Mouse (Mus musculus) forebrain, embryonic 11.5 days (tissue): ENCODE data around the gene Mag. TPM values are rescaled to one million over a fixed set of nuclear protein-coding genes. Genes with fewer than 3 reads are reported as not detected.
A peak's percentile ranks its signal among the peaks of the same experiment; 100 is the strongest.
"Not testable (repeated sequence)": the region's sequence is repeated elsewhere in the genome, so short reads cannot be mapped to it uniquely, and the experiment has no call there.

Experiments
- ATAC-seq: fragments of 200-750 bp; cut with Nextera tagmentation; replicated peaks from 2 replicates; pipeline ENCODE4 v1.8.0; 2017; ENCODE audit warnings: moderate TSS enrichment; ENCODE audit not compliant: low FRiP score
- DNase-seq: peaks from one replicate; pipeline ENCODE4 v3.0.0-alpha.2; 2017; ENCODE audit warnings: low spot score
- H3K27ac ChIP-seq: fragments of 300-500 bp; sonication (generic); 2 replicates; pipeline ENCODE4 v1.5.1; 2014; ENCODE audit warnings: low read depth, low read length
- H3K27me3 ChIP-seq: fragments of 300-500 bp; sonication (generic); 2 replicates; pipeline ENCODE4 v1.6.1; 2014; ENCODE audit warnings: mild to moderate bottlenecking, low read length, mixed read lengths; ENCODE audit not compliant: control insufficient read depth, insufficient read depth
- H3K36me3 ChIP-seq: fragments of 300-500 bp; sonication (generic); 2 replicates; pipeline ENCODE4 v1.6.1; 2014; ENCODE audit warnings: mild to moderate bottlenecking, low read length, moderate library complexity, mixed read lengths; ENCODE audit not compliant: control insufficient read depth, insufficient read depth
- H3K4me1 ChIP-seq: fragments of 300-500 bp; sonication (generic); replicated peaks from 2 replicates; pipeline ENCODE4 v1.6.1; 2014; ENCODE audit warnings: low read length, mixed read lengths; ENCODE audit not compliant: control insufficient read depth, insufficient read depth
- H3K4me2 ChIP-seq: fragments of 300-500 bp; sonication (generic); 2 replicates; pipeline ENCODE4 v1.6.1; 2014; ENCODE audit warnings: low read depth, mild to moderate bottlenecking, low read length, moderate library complexity, mixed read lengths; ENCODE audit not compliant: severe bottlenecking
- H3K4me3 ChIP-seq: fragments of 300-500 bp; sonication (generic); 2 replicates; pipeline ENCODE4 v1.5.1; 2014; ENCODE audit warnings: low read depth, low read length
- H3K9ac ChIP-seq: fragments of 300-500 bp; sonication (generic); 2 replicates; pipeline ENCODE4 v1.6.1; 2014; ENCODE audit warnings: low read length
- H3K9me3 ChIP-seq: fragments of 300-500 bp; sonication (generic); 2 replicates; pipeline ENCODE4 v1.6.1; 2016; ENCODE audit warnings: low read length, mixed read lengths; ENCODE audit not compliant: control insufficient read depth
- WGBS: fragments of 180-500 bp; shearing (Covaris S2); extraction: QIAGEN DNeasy Blood & Tissue Kit; methylation state at CpG from one replicate; pipeline ENCODE4 v1.1.7; 2014; 5-methylcytosine and 5-hydroxymethylcytosine counted together
- polyA plus RNA-seq: library from polyadenylated mRNA; unstranded; fragments of >200 nt; fragmentation: Nextera tagmentation; extraction: Ambion mirVana; gene quantifications from 2 replicates; pipeline ENCODE4 v1.2.1, GENCODE M21; 2014

The Mag gene
- polyA plus RNA-seq, 1 experiment from 2014 or later: 0.20 TPM

DNA sequence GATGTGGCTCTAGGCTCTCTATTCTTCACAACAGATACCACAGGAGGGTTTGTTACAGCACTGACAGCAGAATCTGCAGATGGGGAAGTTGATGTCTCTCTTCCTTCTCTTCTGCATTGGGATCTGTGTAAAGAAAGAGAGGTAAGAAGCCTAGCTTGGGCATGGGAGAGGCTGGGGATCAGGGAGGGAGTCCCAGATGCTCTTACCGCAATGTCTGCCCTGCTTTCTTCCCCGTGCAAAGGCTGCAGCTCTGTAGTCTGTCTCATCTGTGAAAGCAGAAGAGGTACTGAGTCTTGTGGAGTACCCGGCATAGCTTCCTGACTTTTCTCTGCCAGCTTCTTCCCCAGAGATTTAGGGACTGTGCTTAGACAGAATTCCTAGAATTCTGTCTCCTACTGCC is 7.8 kb upstream of the Mag start:
- H3K27me3 ChIP-seq, H3K36me3 ChIP-seq, DNase-seq, H3K9me3 ChIP-seq, ATAC-seq, H3K4me2 ChIP-seq, H3K4me3 ChIP-seq, H3K4me1 ChIP-seq, H3K27ac ChIP-seq, H3K9ac ChIP-seq: not testable (repeated sequence)
- WGBS: 62% methylated on average over 3 of the region's 3 CpGs

DNA sequence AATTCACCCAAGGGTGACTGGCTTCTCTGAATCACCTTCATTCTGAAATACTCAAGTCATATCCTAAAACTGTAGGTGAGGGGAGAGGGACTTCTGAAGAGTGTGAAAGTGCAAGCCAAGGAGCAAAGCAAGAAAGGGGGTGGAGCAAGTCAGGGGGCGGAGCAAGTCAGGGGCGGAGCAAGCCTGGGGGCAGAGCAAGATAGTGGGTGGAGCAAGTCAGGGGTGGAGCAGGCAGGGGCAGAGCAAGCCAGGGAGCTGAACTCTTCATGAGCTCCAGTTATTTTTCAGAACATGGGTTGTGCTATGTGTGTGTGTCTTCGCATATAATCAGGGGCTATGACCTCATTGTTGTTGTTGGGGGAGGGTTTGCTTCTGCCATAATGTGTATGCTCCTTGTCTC is 5.5 kb upstream of the Mag start:
- 73% methylated on average over 3 of the region's 3 CpGs for WGBS
- Histone ChIP-seq H3K4me1 (no peaks in the 10 kb centered on the region), H3K9me3 (no peaks in the 10 kb centered on the region), H3K27ac (no peak overlapping the region), H3K9ac (no peak overlapping the region), H3K4me2 (no peak overlapping the region), H3K27me3 (no peaks in the 10 kb centered on the region), H3K36me3 (no peaks in the 10 kb centered on the region), H3K4me3 (no peak overlapping the region)
- DNase-seq: no peak
- no peak for ATAC-seq

DNA sequence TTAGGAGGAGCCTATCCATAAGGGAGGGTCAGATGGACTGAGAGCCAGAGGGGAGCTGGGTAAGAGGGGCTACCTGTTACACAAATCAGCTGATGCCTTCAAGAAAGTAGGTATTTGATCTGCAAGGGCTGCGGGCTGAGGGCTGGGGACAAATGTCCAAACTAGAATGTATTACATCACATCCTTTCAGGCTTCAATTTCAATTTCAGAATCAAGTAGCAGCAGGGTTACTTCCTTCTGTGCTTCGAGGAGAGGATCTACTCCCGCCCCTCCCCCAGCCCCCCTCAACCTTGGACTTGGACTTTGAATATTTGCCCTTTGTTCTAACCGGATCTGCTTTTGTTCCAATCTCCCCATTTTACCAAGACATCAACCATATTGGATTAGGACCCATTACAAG is 2.5 kb upstream of the Mag start:
- DNase-seq (no peak), ATAC-seq (no peak)
- no peak overlapping the region for H3K4me2 ChIP-seq
- no peaks in the 10 kb centered on the region for H3K9me3 ChIP-seq
- 48% methylated on average over 4 of the region's 4 CpGs for whole genome bisulfite sequencing
- no peak overlapping the region for H3K27ac ChIP-seq
- no peaks in the 10 kb centered on the region for H3K36me3 ChIP-seq
- no peaks in the 10 kb centered on the region for H3K27me3 ChIP-seq
- H3K9ac ChIP-seq: no peak overlapping the region
- no peak overlapping the region for H3K4me3 ChIP-seq
- no peaks in the 10 kb centered on the region for H3K4me1 ChIP-seq

DNA sequence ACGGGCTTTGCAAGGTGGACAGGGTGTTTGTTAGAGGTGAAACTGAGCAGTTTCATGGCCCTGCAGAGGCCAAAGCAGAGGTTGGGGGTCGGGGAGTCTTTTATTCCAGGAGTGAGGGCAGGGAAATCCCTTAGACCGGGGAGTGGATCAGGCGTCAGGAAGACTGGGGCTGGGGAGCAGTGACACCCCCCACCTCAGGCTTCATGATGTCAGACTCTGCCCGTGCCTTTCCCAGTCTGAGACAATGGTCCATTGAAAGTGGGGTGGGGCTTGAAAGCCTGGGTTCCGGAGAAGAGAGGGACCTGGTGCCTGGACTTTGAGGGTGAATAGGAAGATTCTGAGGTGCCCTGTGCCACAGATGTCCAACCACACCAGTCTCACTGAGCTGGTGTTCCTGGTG is 2.0 kb upstream of the Mag start:
- Histone ChIP-seq H3K9me3 (no peaks in the 10 kb centered on the region), H3K27me3 (no peaks in the 10 kb centered on the region), H3K36me3 (no peaks in the 10 kb centered on the region), H3K4me2 (no peak overlapping the region), H3K4me1 (no peaks in the 10 kb centered on the region), H3K4me3 (no peak overlapping the region), H3K9ac (no peak overlapping the region), H3K27ac (no peak overlapping the region)
- no peak for ATAC-seq
- DNase-seq: no peak
- WGBS: 18% methylated on average over 6 of the region's 6 CpGs

DNA sequence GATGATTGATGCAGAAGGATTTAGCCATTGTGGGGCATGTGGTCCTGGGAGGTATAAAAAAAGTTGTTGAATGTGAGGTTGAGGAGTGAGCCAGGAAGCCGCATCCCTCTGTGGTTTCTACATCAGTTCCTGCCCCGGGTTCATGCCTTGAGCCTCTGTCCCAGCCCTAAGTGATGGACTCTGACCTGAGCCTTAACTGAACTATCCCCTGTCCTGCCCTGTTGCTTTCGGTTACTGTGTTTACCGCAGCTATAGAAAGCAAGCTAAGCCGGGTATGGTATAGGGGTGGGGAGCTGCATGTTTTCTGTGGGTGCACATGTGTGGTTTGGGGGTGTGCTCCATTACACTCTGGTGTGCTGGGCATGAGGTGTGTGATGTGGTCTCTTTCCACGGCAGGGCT is 4.9 kb downstream of the Mag start:
- H3K27me3 ChIP-seq: peaks cover 2% of the 10 kb centered on the region; the same call in 1 of the 2 replicates
- 0 out of 2 replicates have a peak, but pooled peaks cover 2% of the 10 kb centered on the region for H3K4me1 ChIP-seq
- H3K4me3 ChIP-seq: no peak overlapping the region
- ATAC-seq: no peak
- no peaks in the 10 kb centered on the region for H3K9me3 ChIP-seq
- H3K36me3 ChIP-seq: no peaks in the 10 kb centered on the region
- H3K9ac ChIP-seq: no peak overlapping the region
- no peak overlapping the region for H3K27ac ChIP-seq
- H3K4me2 ChIP-seq: no peak overlapping the region
- DNase-seq: no peak
- 84% methylated on average over 6 of the region's 6 CpGs for WGBS

DNA sequence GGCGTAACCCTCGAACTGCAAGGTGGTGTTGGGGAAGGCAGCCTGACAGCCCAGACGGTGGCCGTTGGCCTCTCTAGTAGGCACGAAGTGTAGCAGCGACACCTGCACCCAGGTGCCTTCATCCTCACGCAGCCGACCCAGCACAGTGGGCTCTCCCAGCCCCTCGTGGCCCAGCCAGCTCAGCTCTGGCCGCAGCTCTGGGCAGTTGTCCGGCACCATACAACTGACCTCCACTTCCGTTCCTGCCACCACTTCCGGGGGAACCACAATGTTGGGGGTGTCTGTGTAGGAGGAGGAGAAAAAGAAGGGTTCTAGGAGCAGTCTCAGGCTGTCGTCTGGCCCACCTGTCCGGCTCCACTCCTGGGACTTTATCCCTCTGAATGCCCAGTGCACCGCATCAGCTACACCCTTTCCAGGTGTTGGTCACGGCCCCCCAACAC is 5.7 kb downstream of the Mag start:
- H3K9ac ChIP-seq: no peak overlapping the region
- no peak; the same call in 1 of the 2 replicates for ATAC-seq

DNA sequence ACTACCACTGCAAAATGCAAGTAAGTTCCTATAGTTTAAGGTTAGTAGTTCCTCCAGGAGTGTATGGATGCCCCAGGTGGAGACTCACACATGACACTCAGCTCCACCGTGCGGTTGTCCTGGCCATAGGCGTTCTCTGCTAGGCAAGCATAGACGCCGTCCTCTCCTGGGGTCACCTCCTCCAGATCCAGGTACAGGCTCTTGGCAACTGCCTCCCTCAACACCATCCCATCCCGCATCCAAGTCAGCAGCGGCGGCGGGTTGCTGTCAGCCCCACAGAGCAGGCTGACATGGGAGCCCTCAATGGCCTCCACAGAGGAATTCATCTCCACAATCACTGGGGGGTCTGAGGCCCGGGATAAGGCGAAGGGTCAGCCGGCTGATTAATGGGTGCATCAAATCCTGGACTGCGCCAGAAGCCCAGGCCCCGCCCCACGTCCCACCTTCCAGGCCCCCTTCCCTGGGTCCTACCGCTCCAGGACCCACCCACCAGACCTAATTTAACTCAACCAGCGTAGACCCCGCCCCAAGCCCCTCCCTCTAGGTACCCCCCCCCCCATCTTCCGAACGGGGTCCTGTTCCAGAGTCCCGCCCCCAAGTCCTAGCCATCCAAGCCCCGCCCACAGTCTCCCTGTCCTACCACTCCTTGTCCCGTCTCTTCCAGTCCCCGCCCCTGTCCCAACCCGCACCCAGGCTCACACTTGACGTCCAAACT is 6.2 kb downstream of the Mag start:
- peaks cover 2% of the 10 kb centered on the region; the same call in 1 of the 2 replicates for H3K27me3 ChIP-seq
- no peaks in the 10 kb centered on the region for H3K9me3 ChIP-seq
- H3K4me2 ChIP-seq: peak overlapping the region; percentile 49
- H3K9ac ChIP-seq: no peak overlapping the region; the same call in 1 of the 2 replicates
- no peak overlapping the region for H3K27ac ChIP-seq
- 2% methylated on average over 23 of the region's 26 CpGs for WGBS
- peak; percentile 73 for DNase-seq
- peak; percentile 66 for ATAC-seq
- no peaks in the 10 kb centered on the region for H3K36me3 ChIP-seq
- peak overlapping the region; percentile 16 for H3K4me3 ChIP-seq
- 0 out of 2 replicates have a peak, but pooled peaks cover 2% of the 10 kb centered on the region for H3K4me1 ChIP-seq

More for the DNA sequence above, 5.7 kb downstream of the Mag start:
- Histone ChIP-seq H3K4me2 (peak overlapping the region; percentile 49), H3K36me3 (no peaks in the 10 kb centered on the region), H3K27ac (no peak overlapping the region), H3K27me3 (peaks cover 2% of the 10 kb centered on the region; the same call in 1 of the 2 replicates), H3K4me1 (0 out of 2 replicates have a peak, but pooled peaks cover 2% of the 10 kb centered on the region), H3K4me3 (peak overlapping the region; percentile 16), H3K9me3 (no peaks in the 10 kb centered on the region)
- 27% methylated on average over 17 of the region's 17 CpGs for WGBS
- no peak for DNase-seq

DNA sequence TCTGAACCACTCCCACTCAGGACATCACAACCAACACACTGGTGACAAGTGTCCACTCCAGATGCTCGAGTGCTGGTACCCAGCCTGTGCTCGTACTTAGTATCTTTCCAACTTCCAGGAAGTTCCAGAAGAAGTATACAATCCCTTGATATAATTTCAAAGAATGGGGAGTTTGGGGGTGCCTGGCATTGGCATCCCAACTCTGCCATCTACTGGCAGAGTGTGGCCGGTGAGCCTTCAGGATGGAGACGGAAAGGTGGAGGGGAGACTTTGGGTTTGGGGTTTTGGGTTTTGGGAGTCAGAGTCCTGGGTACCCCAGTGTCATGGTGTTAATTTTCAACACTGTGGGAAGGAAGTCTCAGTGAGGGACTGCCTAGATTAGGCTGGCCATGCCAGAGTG is 10.6 kb downstream of the Mag start:
- no peak for DNase-seq

DNA sequence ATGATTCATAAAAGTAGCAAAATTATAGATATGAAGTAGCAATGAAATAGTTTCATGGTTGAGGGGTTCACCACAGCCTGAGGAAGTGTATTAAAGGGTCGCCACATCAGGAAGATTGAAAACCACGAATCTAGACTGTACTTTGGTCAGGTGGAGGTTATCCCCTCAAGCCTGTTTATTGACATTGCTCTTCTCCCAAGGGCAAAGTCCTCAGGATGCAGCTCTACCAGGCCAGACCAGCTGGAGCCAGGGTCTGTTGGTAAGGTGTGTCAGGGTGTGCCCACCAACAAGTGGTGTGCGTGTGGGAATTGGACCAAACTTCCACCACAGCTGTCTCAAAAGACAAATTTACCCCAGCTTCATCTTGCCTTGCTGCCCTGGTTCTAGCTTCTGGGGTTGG is 19.5 kb downstream of the Mag start:
- no peak for ATAC-seq
- WGBS: 91% methylated on average over 3 of the region's 3 CpGs

More for the DNA sequence above, 10.6 kb downstream of the Mag start:
- Histone ChIP-seq H3K27ac (no peak overlapping the region), H3K27me3 (peaks cover 2% of the 10 kb centered on the region; the same call in 1 of the 2 replicates), H3K4me3 (no peak overlapping the region), H3K4me1 (0 out of 2 replicates have a peak, but pooled peaks cover 2% of the 10 kb centered on the region), H3K9ac (no peak overlapping the region), H3K4me2 (no peak overlapping the region), H3K9me3 (no peaks in the 10 kb centered on the region), H3K36me3 (no peaks in the 10 kb centered on the region)
- WGBS: 60% methylated on average over 4 of the region's 4 CpGs
- no peak for ATAC-seq

More for the DNA sequence above, 19.5 kb downstream of the Mag start:
- Histone ChIP-seq H3K4me3 (no peak overlapping the region), H3K27me3 (no peaks in the 10 kb centered on the region), H3K27ac (no peak overlapping the region), H3K9me3 (no peaks in the 10 kb centered on the region), H3K4me2 (no peak overlapping the region), H3K36me3 (no peaks in the 10 kb centered on the region), H3K9ac (no peak overlapping the region), H3K4me1 (no peaks in the 10 kb centered on the region)
- DNase-seq: no peak
